Mouse (Mus musculus): ENCODE results near the gene Lamc1. TPM values are rescaled to one million over a fixed set of nuclear protein-coding genes. Genes with fewer than 3 reads are reported as not detected.
"Not testable (repeated sequence)": the region's sequence is repeated elsewhere in the genome, so short reads cannot be mapped to it uniquely, and the experiment has no call there.

The Lamc1 gene
- polyA plus RNA-seq, 2 experiments from 2014 or later: 11.6 to 12.5 TPM

- no peak for ATAC-seq
Observed at GRCm38 (mm10) chr1:153331206-153331605, 1.4 kb downstream of the Lamc1 start.

- no peak for ATAC-seq
Observed at GRCm38 (mm10) chr1:153329306-153329705, 3.3 kb downstream of the Lamc1 start.

- no peak for ATAC-seq
Observed at GRCm38 (mm10) chr1:153327063-153327462, 5.5 kb downstream of the Lamc1 start.

DNA sequence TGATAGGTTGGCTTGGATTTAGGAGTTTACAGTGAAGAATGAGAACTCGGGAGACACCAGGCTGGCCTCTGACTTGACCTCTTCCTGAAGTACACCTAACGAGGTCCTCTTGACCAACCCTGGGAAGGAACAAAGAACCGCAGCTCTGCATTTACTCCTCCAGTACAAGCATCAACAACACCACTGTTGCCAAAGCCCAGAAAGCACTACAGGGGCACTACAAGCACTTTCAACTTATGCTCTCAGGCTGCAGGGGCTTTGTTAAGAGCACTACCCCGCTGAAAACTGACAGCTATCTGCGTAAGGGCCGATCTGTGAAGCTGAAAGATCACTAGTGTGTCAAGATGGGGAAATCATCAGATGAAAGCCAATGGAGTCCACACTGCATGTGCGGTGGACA is 6.4 kb downstream of the Lamc1 start:
- no peak for ATAC-seq

DNA sequence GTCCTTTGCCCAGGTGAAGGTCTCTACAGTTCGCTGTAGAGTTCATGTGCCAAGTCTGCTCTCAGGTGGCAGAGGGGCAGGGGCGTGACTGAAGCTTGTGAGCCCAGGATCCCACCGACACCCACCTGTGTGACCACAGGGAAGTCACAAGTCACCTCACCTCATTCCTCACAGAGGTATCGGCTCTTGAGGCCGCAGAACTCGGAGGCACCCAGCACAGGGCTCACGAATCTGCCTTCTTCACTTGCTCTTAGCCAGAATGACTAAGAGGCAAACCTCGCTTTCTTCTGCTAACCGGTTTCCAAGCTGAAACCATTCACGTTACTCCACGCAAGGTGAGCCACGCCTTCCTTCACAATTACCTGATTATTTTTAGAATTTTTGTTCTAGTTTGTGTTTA is 11.2 kb downstream of the Lamc1 start:
- ATAC-seq: no peak

DNA sequence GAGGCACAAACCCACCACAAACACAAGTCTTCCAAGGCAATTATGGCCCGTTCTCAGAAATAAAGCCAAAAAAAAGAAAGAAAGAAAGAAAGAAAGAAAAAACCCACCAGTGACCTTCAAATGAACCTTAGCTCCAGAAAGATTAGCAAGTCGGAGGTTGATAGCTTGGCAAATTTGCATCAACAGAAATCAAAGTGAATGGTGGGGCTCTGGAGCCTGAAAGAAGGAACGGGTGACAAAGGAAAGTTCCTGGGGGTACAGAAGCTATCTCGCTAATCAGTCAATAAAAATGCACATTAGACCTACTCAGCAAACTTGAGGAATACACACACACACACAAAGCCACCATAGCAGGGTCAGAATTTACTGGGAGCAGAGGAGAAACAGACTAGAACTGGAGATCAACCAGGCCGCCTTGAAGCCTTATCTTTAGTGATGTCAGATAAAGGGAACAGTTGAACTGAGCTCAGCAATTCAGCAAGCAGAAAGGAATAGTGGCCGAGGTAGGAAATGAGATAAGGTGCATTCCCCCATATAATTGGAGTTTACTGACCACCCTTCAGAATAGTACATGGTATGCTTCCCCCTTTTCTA is 11.9 kb downstream of the Lamc1 start:
- ATAC-seq: no peak

GRCm38 (mm10) chr1:153320121-153320520 is 12.5 kb downstream of the Lamc1 start:
- peak; percentile 81 for ATAC-seq

DNA sequence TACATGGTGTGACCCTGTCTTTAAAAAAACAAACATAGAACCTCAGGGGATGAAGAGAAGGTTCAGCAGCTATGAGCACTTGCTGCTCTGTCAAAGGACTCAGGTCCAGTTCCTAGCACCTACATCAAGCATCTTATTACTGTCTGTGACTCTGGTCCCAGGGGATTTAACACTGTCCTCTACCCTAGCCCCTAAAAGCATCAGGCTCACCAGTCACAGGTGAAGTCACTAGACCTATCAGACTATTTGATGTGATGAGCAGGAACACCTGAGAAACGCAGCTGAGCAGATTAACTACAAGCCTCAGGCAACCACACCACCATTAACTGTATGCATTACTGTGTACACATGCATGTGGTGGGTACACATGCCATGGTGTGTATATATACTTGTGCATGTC is 13.8 kb downstream of the Lamc1 start:
- ATAC-seq: no peak

GRCm38 (mm10) chr1:153318287-153318686 is 14.3 kb downstream of the Lamc1 start:
- no peak for ATAC-seq

- peak; percentile 70 for ATAC-seq
Observed at GRCm38 (mm10) chr1:153317486-153318260, 14.9 kb downstream of the Lamc1 start.

GRCm38 (mm10) chr1:153316956-153317355 is 15.6 kb downstream of the Lamc1 start:
- no peak for ATAC-seq

GRCm38 (mm10) chr1:153316286-153316685 is 16.3 kb downstream of the Lamc1 start:
- no peak for ATAC-seq

DNA sequence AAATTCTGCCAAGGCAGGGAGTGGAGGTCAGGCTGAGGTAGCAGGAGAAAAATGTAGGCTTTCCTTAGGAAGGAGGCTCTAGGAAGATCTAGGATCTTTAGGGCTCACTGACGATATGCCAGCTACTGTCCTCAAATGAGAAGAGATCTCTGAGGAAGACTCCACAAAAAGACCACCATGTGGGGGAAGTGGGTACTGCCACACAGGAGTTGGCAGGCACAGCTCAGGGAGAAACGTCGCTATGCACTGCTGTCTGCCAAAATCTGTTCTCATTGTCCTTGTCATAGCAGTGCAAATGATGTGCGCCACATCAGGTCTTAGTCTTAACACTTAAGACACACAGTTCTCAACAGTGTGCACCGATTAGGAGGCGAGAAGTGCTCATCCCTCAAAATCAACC is 17.5 kb downstream of the Lamc1 start:
- no peak for ATAC-seq

- ATAC-seq: no peak
Observed at GRCm38 (mm10) chr1:153312992-153313391, 19.6 kb downstream of the Lamc1 start.

DNA sequence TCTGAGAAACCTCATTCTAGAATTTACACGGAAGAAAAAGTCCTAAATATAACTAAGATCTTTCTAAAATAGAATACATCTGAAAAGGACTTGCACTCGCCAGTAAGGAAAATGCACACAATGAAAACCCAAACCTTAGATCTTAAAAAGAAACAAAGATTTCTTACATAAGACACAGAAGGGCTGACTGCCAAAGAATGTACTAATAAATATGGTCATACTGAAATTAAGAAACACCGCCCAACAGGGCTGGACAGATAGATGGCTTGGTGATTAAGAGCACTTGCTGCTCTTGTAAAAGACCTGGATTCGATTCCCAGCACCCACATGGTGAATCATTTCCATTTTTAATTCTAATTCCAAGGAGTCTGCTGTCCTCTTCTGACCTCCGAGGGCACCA is 22.4 kb downstream of the Lamc1 start:
- no peak for ATAC-seq

- ATAC-seq: no peak
Observed at GRCm38 (mm10) chr1:153309310-153309709, 23.3 kb downstream of the Lamc1 start.

DNA sequence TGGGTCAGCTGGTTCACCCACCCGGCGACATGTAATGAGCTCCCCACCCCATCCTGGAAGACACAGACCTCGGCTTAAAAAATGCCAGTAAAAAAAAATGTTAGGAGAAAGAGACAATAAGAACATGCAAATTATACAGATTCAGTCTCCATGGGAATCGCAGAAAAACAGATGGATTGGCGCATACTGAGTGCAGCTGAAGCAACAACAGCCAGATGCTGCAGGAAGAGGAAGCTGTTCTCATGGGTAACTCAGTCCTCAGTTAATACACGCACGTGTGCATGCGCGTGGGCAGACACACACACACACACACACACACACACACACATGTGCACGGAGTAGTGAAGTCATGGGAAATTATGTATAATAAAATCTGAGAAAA is 23.7 kb downstream of the Lamc1 start:
- ATAC-seq: peak; percentile 25

DNA sequence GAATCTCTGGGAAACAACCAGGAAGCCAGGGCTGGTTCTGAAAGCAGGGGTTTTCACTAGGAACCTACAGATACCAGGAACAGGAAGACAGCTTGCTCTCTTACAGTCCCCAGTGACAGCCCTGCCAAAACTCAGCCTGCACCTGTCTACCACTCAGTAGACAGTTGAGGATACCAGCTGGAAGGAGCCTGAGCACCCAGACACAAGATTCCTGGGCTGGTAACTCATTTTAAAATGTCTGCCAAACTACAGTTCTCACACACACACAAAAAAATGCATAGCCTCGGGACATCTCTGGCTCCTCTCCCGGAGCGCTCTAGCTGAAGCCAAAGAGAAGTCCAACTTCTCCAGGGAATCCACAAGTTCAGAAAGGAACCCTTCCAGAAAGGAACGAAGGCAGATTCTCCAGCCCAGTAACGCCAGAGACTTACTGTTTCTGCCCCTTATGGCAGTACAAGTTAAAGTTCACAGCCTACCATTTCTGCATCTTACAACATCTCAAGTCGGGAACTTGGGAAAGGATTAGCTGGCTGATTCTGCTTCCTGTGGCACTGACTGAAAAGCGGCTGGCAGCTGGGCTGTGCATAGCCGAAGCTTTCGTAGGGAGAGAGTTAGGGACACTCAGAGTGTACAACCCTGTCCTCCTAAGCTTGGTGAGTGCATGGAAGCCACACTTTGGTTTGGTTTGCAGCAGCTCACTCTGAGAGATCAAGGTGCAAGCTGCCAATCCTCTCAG is 24.2 kb downstream of the Lamc1 start:
- ATAC-seq: peak; percentile 24

GRCm38 (mm10) chr1:153307509-153308178 is 24.9 kb downstream of the Lamc1 start:
- no peak for ATAC-seq

DNA sequence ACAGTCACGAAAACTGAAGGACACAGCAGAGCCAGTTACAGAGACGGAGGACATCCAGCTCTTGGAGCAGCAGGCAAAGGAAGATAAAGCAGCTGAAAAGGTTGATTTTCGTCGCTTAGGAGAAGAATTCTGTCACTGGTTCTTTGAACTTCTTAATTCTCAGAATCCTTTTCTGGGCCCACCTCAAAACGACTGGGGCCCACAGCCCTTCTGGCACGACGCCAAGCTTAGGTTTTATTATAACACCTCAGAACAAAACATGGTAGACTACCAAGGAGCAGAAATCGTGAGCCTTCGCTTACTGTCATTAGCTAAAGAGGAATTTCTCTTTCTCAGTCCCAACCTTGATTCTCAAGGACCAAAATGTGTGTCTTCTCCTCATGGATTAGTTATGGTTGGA is 26.9 kb downstream of the Lamc1 start:
- not testable (repeated sequence) for ATAC-seq

DNA sequence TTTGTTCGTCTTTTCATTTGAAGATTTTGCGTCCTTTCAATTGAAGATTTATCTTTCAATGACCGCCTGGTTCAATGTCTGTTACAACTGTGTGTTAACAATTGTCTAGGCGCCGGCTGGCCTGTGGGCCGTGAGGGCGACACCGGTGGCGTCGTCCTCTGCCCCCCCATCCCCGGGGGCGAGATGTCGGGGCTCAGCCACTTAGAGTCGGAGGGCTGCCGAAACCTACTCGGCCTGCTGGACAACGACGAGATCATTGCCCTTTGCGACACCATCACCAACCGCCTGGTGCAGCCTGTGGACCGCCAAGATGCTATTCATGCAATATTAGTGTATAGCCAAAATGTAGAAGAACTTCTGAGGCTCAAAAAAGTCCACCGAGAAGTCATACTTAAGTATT is 27.3 kb downstream of the Lamc1 start:
- ATAC-seq: not testable (repeated sequence)

DNA sequence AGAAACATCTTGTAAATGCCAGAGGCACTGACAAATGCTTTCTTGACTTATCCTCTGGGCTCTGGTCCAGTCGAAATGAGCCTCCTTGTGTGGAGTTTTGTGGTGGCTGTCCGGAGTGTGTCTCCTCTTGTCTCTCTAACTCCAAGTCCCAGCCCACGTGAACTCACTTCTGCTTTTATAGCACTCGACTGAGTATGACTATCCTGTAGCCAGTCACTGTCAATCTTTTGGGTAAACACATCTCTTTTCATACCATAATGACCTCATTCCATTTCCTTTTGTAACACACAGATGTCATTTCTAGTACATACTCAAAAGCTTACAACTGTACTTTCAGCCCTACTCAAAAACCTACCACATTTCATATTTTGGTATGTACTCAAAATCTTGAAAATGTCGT is 33.1 kb downstream of the Lamc1 start:
- peak; percentile 40 for ATAC-seq

DNA sequence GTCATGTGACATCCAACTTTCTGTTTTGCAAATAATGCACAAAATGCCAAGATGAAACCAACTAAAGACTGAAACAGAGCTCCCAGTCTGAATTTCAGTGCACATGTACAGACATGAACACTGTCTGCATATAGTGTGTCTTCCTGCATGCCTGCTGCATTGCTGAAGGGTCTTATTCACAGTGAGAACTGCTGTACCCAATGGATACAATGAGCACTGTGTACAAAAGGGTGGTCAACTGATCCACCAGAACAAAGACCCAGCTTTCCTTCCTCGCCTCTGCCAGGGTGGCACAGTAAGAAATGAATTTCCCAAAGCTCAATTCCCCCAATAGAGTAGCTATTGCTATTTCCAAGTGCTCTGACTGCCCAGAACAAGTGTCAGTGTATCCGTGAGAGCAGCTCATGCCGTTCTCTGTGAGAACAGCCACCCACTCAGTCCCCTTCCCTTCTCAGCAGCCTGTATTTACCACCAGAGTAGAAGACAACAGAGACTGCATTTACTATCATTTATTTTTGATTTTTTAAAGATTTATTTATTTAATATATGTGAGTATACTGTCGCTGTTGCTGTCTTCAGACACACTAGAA is 34.7 kb downstream of the Lamc1 start:
- not testable (repeated sequence) for ATAC-seq

Data from CD4-positive, CD25-positive, alpha-beta regulatory T cell, adult 4 months (primary cell).